Mouse (Mus musculus) common myeloid progenitor, adult 5-6 weeks (primary cell): ENCODE measurements around the gene Chpf. TPM values are rescaled to one million over a fixed set of nuclear protein-coding genes. Genes with fewer than 3 reads are reported as not detected.

Experiments
- ATAC-seq: replicated peaks from 2 replicates; pipeline ENCODE4 v1.8.0; 2016; ENCODE audit warnings: low read depth, mild to moderate bottlenecking, moderate TSS enrichment, inconsistent platforms; ENCODE audit not compliant: poor library complexity, severe bottlenecking
- total RNA-seq: library from RNA; stranded (forward); fragments of 200-1000, 187-1606 nt; gene quantifications from 2 replicates; pipeline ENCODE4 v1.2.3, GENCODE M21; 2017

Chpf gene
- total RNA-seq, 1 experiment from 2014 or later, result 2.1 TPM

GRCm38 (mm10) chr1:75462636-75463035, 16.5 kb downstream of the Chpf start:
- ATAC-seq, result 0 out of 2 replicates have a peak, but pooled peaks have one; percentile 15

GRCm38 (mm10) chr1:75460297-75460696, 18.8 kb downstream of the Chpf start:
- no peak for ATAC-seq

GRCm38 (mm10) chr1:75458789-75459684, 20.1 kb downstream of the Chpf start:
- no peak for ATAC-seq

- peak; percentile 27 for ATAC-seq
Measured at GRCm38 (mm10) chr1:75458025-75458788, 20.9 kb downstream of the Chpf start.

GRCm38 (mm10) chr1:75457710-75458024, 21.4 kb downstream of the Chpf start:
- no peak for ATAC-seq

- no peak for ATAC-seq
Measured at GRCm38 (mm10) chr1:75456746-75457564, 22.2 kb downstream of the Chpf start.

GRCm38 (mm10) chr1:75455948-75456347, 23.2 kb downstream of the Chpf start:
- ATAC-seq, result no peak

- ATAC-seq, result no peak
Measured at GRCm38 (mm10) chr1:75455433-75455832, 23.7 kb downstream of the Chpf start.

- ATAC-seq, result no peak
Measured at GRCm38 (mm10) chr1:75451900-75452299, 27.2 kb downstream of the Chpf start.

- ATAC-seq, result peak; percentile 43
Measured at GRCm38 (mm10) chr1:75450314-75451005, 28.6 kb downstream of the Chpf start, which contains the start of gene Asic4. TSS of gene Asic4 (plus strand) at chr1:75450436.

- peak; percentile 22; the same call in 1 of the 2 replicates for ATAC-seq
Measured at GRCm38 (mm10) chr1:75449377-75450135, 29.6 kb downstream of the Chpf start.

- no peak for ATAC-seq
Measured at GRCm38 (mm10) chr1:75448937-75449336, 30.2 kb downstream of the Chpf start.

- ATAC-seq, result no peak
Measured at GRCm38 (mm10) chr1:75448052-75448431, 31.1 kb downstream of the Chpf start.

- no peak for ATAC-seq
Measured at GRCm38 (mm10) chr1:75447265-75448051, 31.6 kb downstream of the Chpf start.

GRCm38 (mm10) chr1:75446656-75447055, 32.5 kb downstream of the Chpf start:
- no peak for ATAC-seq

- peak; percentile 53 for ATAC-seq
Measured at GRCm38 (mm10) chr1:75445751-75446611, 33.1 kb downstream of the Chpf start.

GRCm38 (mm10) chr1:75445141-75445701, 33.9 kb downstream of the Chpf start:
- no peak for ATAC-seq
